Mouse (Mus musculus): ENCODE data around the gene Phospho2.
"Not testable (repeated sequence)": the region's sequence is repeated elsewhere in the genome, so short reads cannot be mapped to it uniquely, and the experiment has no call there.

The Phospho2 gene

DNA sequence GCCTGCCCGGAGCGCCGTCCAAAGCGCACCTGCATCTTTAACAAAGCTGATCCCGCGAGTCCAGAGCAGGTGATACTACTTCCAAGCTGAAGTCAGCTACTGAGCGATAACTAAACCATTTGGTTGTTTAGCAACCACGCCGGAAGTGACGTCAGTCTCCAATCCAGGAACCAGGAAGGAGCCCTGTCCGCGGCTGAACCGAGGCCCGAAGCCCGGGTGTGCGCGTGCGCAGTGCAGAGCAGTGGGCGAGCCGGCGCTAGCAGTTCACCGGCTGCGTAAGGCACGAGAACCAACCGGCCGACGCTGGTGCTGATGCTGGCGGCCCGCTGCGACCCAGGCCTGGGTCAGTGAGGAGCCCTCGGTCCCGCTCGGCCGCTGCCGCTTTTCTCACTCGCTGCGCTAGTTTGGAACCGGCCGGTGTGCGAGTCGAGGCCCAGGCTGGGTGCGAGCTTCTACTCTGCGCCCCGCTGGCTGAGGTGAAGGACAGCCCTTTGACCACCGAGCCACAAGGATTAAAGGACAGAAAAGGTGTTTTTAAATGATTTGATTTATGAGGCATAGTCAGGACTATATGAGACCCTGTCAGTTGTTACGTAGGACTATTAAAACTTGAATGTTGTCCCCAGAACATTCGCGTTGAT is at the start of gene Phospho2, which contains the start of gene Ccdc173:
Phospho2 (plus strand) TSS at position 195 of the 641 bp plus-strand sequence.
Ccdc173 (minus strand) TSS at position 147 of the 641 bp plus-strand sequence.
- CTCF ChIA-PET, result interaction anchor here (0.6 kb wide), 1 partner anchor 143 kb away, joined by 8 read pairs; the partner anchor contains the start of gene Bbs5

GRCm38 (mm10) chr2:69745091-69745490 is 44.3 kb upstream of the Phospho2 start:
- CTCF ChIA-PET, result no interaction called here

DNA sequence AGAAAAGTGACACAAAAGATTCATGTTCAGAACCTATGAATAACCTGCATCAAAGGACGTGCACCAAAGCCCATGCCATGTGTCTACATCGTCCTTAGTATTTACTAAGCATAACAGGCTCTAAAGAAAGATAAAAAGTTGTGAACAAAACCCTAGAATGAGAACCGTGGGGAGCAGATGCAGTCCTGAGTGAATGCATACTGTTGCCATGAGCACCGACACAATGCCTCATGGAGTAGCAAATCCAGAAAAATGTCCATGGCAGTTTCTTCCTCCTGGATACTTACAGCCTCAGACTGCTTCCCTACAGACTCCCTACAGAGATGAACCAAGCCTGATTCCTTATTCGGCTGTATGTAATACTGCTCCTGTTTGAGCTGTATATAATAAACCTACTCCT is 28.4 kb upstream of the Phospho2 start:
- CTCF ChIA-PET, result no interaction called here

DNA sequence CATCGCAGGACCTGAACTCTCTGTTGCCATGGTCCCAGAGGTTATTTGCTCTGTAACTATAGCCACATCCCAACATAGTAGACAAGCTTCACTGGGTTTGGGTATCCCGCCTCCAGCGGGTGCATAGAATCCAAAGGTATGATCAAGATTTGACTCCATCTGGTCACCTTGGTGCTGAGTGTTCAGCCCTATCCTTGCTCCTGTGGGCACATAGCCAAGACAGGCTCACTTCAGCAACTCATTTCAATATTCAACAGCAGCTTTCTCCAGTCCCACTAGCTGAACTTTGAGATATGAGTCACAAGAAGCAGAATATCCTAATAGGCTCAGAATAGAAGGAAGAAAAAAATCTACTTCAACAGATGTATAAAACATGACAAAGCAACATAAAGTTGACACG is 26.1 kb upstream of the Phospho2 start:
- CTCF ChIA-PET, result no interaction called here

DNA sequence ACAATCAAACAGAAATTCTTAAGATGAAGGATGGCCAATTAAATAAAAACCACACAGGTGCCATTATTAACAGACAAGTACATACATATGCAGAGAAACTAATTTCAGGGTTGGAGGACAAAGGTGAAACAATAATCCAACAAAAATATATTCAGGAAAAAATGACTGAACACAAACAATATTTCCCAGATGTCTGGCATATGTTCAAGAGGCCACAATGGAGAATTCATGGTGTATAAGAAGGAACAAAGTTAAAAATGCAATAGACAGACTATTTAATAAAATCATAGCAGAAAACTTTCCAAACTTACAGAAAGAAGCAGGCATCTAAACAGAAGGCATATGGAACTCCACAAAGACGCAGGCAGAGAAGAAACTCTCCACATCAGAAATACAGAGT is 24.7 kb upstream of the Phospho2 start:
- CTCF ChIA-PET, result no interaction called here

GRCm38 (mm10) chr2:69773331-69773730 is 16.1 kb upstream of the Phospho2 start:
- CTCF ChIA-PET, result no interaction called here

DNA sequence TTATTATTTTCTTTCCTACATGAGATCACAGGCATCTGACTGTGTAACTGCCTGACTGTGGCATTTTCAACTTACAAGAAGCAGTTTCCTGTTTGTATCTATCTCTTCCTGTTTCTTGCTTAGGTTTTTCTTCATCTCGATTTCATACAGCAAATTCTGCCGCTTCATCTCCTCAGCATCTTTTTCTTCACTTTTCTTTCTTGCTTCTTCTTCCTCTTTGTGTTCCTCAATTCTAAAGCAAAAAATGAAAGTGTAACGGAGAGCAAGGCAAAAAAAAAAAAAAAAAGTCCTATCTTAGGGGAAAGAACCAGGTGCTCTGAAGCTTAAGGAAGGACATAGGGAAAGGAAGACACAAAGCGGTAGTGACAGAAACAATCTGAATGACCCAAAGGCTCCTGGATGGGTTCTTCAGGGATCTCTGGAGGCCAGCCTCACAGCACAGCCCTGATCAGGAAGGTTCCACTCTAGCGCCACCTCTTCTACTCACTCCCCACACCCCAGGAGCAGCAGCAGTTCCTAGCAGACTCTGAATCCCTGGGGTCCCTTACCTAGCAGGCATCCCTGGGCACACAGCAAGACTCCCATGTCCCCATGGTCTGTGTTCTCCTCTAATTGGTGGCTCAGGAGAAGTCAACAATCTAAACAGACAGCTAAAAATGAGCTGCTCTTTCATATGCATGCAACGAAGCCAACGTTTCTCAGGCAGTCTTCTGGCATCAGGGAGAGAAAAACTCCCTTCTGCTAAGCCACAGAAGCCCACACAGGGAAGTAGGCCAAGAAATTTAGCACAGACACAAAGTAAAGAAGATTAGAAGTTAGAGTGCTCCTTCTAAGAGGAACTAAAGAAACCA is 11.2 kb upstream of the Phospho2 start:
- CTCF ChIA-PET, result interaction anchor here (0.7 kb wide), 1 partner anchor 13 kb away, joined by 3 read pairs; no protein-coding TSS in a partner anchor

- CTCF ChIA-PET, result interaction anchor here (0.5 kb wide), 1 partner anchor 133 kb away, joined by 6 read pairs; no protein-coding TSS in a partner anchor
Measured at GRCm38 (mm10) chr2:69778836-69779177, 10.6 kb upstream of the Phospho2 start.

GRCm38 (mm10) chr2:69788974-69789373 is 449 bp upstream of the Phospho2 start:
- CTCF ChIA-PET, result interaction anchor here (0.6 kb wide), 1 partner anchor 142 kb away, joined by 8 read pairs; the partner anchor contains the start of gene Bbs5

- CTCF ChIA-PET, result interaction anchor here (0.6 kb wide), 1 partner anchor 87 kb away, joined by 11 read pairs; no protein-coding TSS in a partner anchor
Measured at GRCm38 (mm10) chr2:69790285-69790684, 862 bp downstream of the Phospho2 start.

- CTCF ChIA-PET, result interaction anchor here (0.5 to 0.6 kb wide), 2 partner anchors 13 to 88 kb away, joined by 3 to 11 read pairs; no protein-coding TSS in a partner anchor
Measured at GRCm38 (mm10) chr2:69790722-69791121, 1.3 kb downstream of the Phospho2 start.

DNA sequence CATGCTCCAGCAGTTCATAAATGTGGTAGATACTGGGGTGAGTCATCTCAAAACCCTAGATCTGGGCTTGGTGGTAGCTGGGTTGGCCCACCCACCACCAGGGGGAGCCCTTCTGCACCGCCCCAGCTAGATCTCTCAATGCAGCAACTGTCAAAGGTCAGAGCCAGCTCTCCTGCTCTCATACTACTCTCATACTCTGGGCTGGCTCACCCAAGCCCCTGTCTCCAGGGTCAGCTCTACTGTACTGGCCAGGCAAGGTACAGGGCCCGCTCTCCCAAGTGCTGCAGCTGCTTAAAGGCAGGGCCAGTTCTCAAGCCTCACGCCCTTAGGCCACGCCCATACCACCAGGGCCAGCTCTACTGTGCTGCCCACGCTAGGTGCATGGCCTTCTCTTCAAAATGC is 13.5 kb downstream of the Phospho2 start:
- CTCF ChIA-PET, result no interaction called here

- CTCF ChIA-PET, result no interaction called here
Measured at GRCm38 (mm10) chr2:69803756-69804155, 14.3 kb downstream of the Phospho2 start.

DNA sequence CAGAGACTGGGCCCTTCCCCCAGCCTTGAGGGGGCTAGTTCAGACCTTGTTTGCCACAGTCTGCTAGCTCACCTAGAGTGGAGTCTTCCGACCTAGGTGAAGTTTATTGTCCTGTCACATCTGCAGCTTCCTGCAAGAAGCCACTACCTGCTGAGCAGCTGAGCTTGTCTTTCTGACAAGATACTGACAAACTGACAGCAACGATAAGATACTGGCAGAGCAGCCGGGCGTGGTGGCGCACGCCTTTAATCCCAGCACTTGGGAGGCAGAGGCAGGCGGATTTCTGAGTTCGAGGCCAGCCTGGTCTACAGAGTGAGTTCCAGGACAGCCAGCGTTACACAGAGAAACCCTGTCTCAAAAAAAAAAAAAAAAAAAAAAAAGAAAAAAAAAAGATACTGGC is 15.2 kb downstream of the Phospho2 start:
- CTCF ChIA-PET, result not testable (repeated sequence)

DNA sequence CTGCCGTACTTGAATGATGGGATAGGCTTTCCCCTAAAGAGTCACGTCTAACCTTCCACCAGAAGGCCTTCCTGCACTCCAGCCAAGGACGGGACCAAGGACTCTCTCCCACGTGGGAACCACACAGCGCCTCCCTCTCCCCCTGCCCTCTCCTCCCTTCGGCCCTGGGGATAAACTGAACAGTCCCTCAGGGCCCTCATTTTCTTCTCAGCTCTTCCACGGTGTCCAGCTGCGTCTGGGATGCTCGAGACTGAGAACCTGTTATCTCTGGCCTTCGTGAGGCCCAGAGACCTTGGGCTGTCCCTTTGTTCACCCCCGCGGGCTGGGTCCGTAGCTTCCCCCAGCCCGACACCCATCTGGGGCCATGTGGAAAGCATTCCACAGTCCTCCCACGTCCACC is 20.7 kb downstream of the Phospho2 start:
- CTCF ChIA-PET, result interaction anchor here (1.2 kb wide), 1 partner anchor 9 kb away, joined by 7 read pairs; no protein-coding TSS in a partner anchor

GRCm38 (mm10) chr2:69811349-69811748 is 21.9 kb downstream of the Phospho2 start:
- CTCF ChIA-PET, result not testable (repeated sequence)

- CTCF ChIA-PET, result no interaction called here
Measured at GRCm38 (mm10) chr2:69816575-69816974, 27.2 kb downstream of the Phospho2 start.

DNA sequence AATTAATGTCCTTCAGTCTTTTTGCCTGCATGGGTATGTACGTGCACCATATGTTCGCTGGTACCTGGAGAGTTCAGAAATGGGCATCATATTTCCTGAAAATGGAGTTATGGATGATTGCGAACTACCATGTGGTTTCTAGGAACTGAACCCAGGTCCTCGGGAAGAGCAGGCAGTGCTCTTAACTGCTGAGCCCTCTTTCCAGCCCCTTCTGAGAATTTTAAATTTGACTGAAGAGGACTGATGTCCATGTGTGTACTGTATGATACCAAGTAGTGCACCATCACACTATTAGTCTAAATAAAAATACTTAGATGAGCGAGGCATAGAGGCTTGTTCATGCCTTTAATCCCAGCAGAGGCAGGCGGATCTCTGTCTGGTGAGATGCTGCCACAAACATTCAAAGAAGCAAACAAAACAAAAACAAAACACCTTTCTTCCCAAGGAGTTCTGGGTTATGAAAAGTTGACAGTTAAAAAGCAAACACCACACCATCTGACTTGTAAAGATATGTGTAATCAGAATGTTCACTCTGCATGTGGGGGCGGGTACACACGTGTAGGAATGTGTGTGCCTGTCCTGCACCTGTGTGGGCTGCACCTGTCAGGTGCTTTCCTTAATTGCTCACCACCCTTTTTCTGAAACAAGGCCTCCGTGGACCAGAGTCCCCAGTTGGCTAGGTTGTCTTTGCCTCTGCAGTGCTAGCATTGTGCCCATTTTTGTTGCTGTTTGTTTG is 29.1 kb downstream of the Phospho2 start:
- CTCF ChIA-PET, result no interaction called here

DNA sequence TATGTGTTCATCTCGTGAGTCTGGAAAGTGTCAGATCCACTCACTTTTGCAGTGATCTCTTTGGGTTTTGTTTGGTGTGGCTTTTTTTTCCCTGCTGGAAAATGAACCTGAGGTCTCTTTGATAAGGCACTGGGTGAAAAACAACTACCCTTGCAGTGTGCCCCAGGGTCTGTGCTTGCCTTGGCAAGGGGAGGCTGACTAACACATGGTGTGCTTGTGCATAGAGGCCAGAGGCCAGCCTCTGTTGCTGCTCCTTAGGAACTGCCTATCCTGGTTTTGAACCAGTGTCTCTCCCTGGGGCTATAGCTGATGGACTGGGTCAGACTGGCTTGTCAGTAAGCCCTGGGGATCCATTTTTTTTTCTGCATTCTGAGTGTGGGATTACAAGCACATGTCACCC is 30.8 kb downstream of the Phospho2 start:
- CTCF ChIA-PET, result interaction anchor here (0.5 kb wide), 1 partner anchor 308 kb away, joined by 3 read pairs; no protein-coding TSS in a partner anchor

DNA sequence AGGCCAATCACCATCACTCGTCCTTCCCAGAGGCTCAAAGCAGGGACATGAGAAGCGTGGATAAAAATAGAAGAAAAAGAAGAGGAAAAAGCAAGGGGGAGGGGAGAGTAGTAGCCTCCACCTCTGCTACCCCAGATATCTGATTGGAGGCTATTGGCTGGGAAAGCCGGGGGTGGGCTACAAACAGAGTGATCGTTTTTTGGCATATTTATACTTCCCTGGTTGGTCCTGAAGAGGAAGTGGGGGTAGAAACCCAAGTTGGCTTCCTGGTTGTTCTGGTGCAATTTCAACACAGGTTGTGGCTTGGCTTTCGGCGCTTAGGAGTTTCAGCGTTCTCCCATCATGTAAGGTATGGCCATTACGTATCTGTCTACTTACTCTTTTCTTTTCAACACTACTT is 32.3 kb downstream of the Phospho2 start, which contains the start of gene Klhl23:
Klhl23 (plus strand) TSS at position 234 of the 400 bp plus-strand sequence.
- CTCF ChIA-PET, result no interaction called here

- CTCF ChIA-PET, result no interaction called here
Measured at GRCm38 (mm10) chr2:69822361-69823128, 33.1 kb downstream of the Phospho2 start.
